Mouse (Mus musculus): ENCODE results near the gene Serhl.
"Not testable (repeated sequence)": the region's sequence is repeated elsewhere in the genome, so short reads cannot be mapped to it uniquely, and the experiment has no call there.

Serhl gene

GRCm38 (mm10) chr15:83085901-83086300 is 3.4 kb upstream of the Serhl start:
- peak in 1 of 2 experiments; percentile 48 for DNase-seq

GRCm38 (mm10) chr15:83086636-83087328 is 2.5 kb upstream of the Serhl start:
- no peak for DNase-seq

GRCm38 (mm10) chr15:83088495-83089428 is 544 bp upstream of the Serhl start:
- peak in 1 of 2 experiments; percentile 35 for DNase-seq

- DNase-seq, result no peak
These were observed 1.6 kb downstream of the Serhl start for GRCm38 (mm10) chr15:83090874-83091273.

- DNase-seq, result no peak
These were observed 4.4 kb downstream of the Serhl start for GRCm38 (mm10) chr15:83093687-83094086.

GRCm38 (mm10) chr15:83095950-83096349 is 6.6 kb downstream of the Serhl start:
- DNase-seq, result no peak

GRCm38 (mm10) chr15:83099533-83100331 is 10.4 kb downstream of the Serhl start:
- DNase-seq, result peak; percentile 44 to 65

GRCm38 (mm10) chr15:83100332-83100662 is 11.0 kb downstream of the Serhl start:
- DNase-seq, result no peak

GRCm38 (mm10) chr15:83103111-83103510 is 13.8 kb downstream of the Serhl start:
- no peak for DNase-seq

- no peak for DNase-seq
These were observed 17.1 kb downstream of the Serhl start for GRCm38 (mm10) chr15:83106426-83106825.

GRCm38 (mm10) chr15:83107814-83108213 is 18.5 kb downstream of the Serhl start:
- no peak for DNase-seq

GRCm38 (mm10) chr15:83111290-83111689 is 22.0 kb downstream of the Serhl start:
- DNase-seq, result no peak

- no peak for DNase-seq
These were observed 22.6 kb downstream of the Serhl start for GRCm38 (mm10) chr15:83111874-83112273.

- DNase-seq, result peak; percentile 68 to 84
These were observed 23.6 kb downstream of the Serhl start for GRCm38 (mm10) chr15:83112898-83113297.

GRCm38 (mm10) chr15:83114106-83114505 is 24.8 kb downstream of the Serhl start:
- no peak for DNase-seq

- no peak for DNase-seq
These were observed 25.8 kb downstream of the Serhl start for GRCm38 (mm10) chr15:83115071-83115470.

- DNase-seq, result peak; percentile 69 to 82
These were observed 29.1 kb downstream of the Serhl start for GRCm38 (mm10) chr15:83118360-83118759.

GRCm38 (mm10) chr15:83121709-83122565 is 32.6 kb downstream of the Serhl start:
- peak; percentile 42 to 70 for DNase-seq

- DNase-seq, result peak; percentile 93 to 95
These were observed 33.4 kb downstream of the Serhl start, which contains the start of gene Rrp7a for GRCm38 (mm10) chr15:83122566-83123145. Gene Rrp7a (minus strand): TSS chr15:83122801.

- no peak for DNase-seq
These were observed 35.3 kb downstream of the Serhl start for GRCm38 (mm10) chr15:83124625-83125024.

GRCm38 (mm10) chr15:83126582-83126981 is 37.3 kb downstream of the Serhl start:
- DNase-seq, result no peak

- not testable (repeated sequence) for DNase-seq
These were observed 37.7 kb downstream of the Serhl start for GRCm38 (mm10) chr15:83127037-83127436.

All from cerebellum, postnatal 25 days (tissue).